In genomic region chr3:87981894-87982835, GRCm38 (mm10) we compare ENCODE assay signal across 9 mouse cellular contexts. TPM values are rescaled to one million over a fixed set of nuclear protein-coding genes. Genes with fewer than 3 reads are reported as not detected.
DNase-seq lines count a peak whose midpoint lies in the region; ATAC-seq and TF ChIP-seq lines count a peak whose summit lies in the region.
"Had no signal": no experiment of that assay in that cellular context is flagged by ENCODE, and none has a peak within 500 bp of the region (broad histone marks: within the 10 kb centered on the region; RNA-seq: fewer than 3 reads in every experiment).

No protein-coding gene starts in this region.

- intact Hi-C loops in heart, postnatal 25 days (cut with DNase I): loop anchor here (10.0 kb wide), 1 partner anchor 217 kb away; no protein-coding TSS in a partner anchor

- no peak for TF ChIP-seq POLR2A in CH12.LX (IDR thresholded peaks at IDR 0.05; ENCODE audit: low read depth, low read length)
- TF ChIP-seq POLR2A in cerebellum, adult 2 months (IDR thresholded peaks at IDR 0.05; ENCODE audit: borderline replicate concordance, insufficient read depth, low read length): no peak

- peaks cover 17% of the 10 kb centered on the region for H3K27me3 ChIP-seq in CH12.LX (replicated peaks)
- no peaks in the 10 kb centered on the region for H3K27me3 ChIP-seq in embryonic facial prominence, embryonic 15.5 days
- peaks cover 22% of the 10 kb centered on the region for H3K27me3 ChIP-seq in limb, embryonic 10.5 days (ENCODE audit: low read depth, poor library complexity, severe bottlenecking)
- 0 out of 2 replicates have a peak, but pooled peaks cover 6% of the 10 kb centered on the region for H3K27me3 ChIP-seq in midbrain, embryonic 12.5 days
- no peaks in the 10 kb centered on the region for H3K27me3 ChIP-seq in cerebellum, adult 2 months (ENCODE audit: control insufficient read depth, insufficient read depth, low read length)

- in situ Hi-C loops in CH12.LX (cut with MboI; ENCODE audit: low pct_ligation_motif_present, low pct_unique_long_range_greater_than_20kb, low sequenced_read_pairs): no loop called here

- H3K9ac ChIP-seq in CH12.LX (ENCODE audit: insufficient read depth, low read depth): no peak overlapping the region
- H3K9ac ChIP-seq in embryonic facial prominence, embryonic 15.5 days: no peak overlapping the region
- peak overlapping the region; percentile 44 for H3K9ac ChIP-seq in midbrain, embryonic 12.5 days (replicated peaks)

- ATAC-seq in embryonic facial prominence, embryonic 15.5 days (ENCODE audit: insufficient number of reproducible peaks, low FRiP score, low TSS enrichment, low read depth): no peak
- no peak; the same call in 1 of the 2 replicates for ATAC-seq in midbrain, embryonic 12.5 days (ENCODE audit: low FRiP score, low read depth)
- ATAC-seq in granulocyte monocyte progenitor cell, adult 5-6 weeks (replicated peaks; ENCODE audit: poor library complexity, severe bottlenecking): no peak

- 46% methylated on average over 12 of the region's 12 CpGs for WGBS in embryonic facial prominence, embryonic 15.5 days
- WGBS in limb, embryonic 10.5 days: 43% methylated on average over 12 of the region's 12 CpGs
- 29% methylated on average over 12 of the region's 12 CpGs for WGBS in midbrain, embryonic 12.5 days
- WGBS in cerebellum, adult 2 months: 51% methylated on average over 12 of the region's 12 CpGs

- H3K36me3 ChIP-seq in CH12.LX (replicated peaks in 1 of 2; ENCODE audit: control insufficient read depth in 1 of 2, insufficient read depth in 1 of 2, low read length in 1 of 2): no peaks in the 10 kb centered on the region
- no peaks in the 10 kb centered on the region for H3K36me3 ChIP-seq in embryonic facial prominence, embryonic 15.5 days
- peaks cover 4% of the 10 kb centered on the region; the same call in 1 of the 2 replicates for H3K36me3 ChIP-seq in limb, embryonic 10.5 days
- peaks cover 21% of the 10 kb centered on the region for H3K36me3 ChIP-seq in midbrain, embryonic 12.5 days

- H3K27ac ChIP-seq in CH12.LX (ENCODE audit: insufficient read depth, low read depth): no peak overlapping the region
- H3K27ac ChIP-seq in embryonic facial prominence, embryonic 15.5 days (replicated peaks): peak overlapping the region; percentile 87
- peak overlapping the region; percentile 80 for H3K27ac ChIP-seq in limb, embryonic 10.5 days
- H3K27ac ChIP-seq in midbrain, embryonic 12.5 days (replicated peaks): peak overlapping the region; percentile 86
- no peak overlapping the region for H3K27ac ChIP-seq in cerebellum, adult 2 months (ENCODE audit: insufficient read depth, low read length)

- H3K4me3 ChIP-seq in CH12.LX (replicated peaks in 1 of 3; ENCODE audit: low read depth in 2 of 3, low read length in 2 of 3, poor library complexity in 1 of 3): no peak overlapping the region
- H3K4me3 ChIP-seq in embryonic facial prominence, embryonic 15.5 days (replicated peaks): no peak overlapping the region
- no peak overlapping the region for H3K4me3 ChIP-seq in limb, embryonic 10.5 days
- H3K4me3 ChIP-seq in midbrain, embryonic 12.5 days: no peak overlapping the region
- no peak overlapping the region for H3K4me3 ChIP-seq in cerebellum, adult 2 months (replicated peaks; ENCODE audit: insufficient read depth, low read depth, low read length)

- H3K79me2 ChIP-seq in CH12.LX (replicated peaks; ENCODE audit: control insufficient read depth, extremely low read depth, insufficient read depth, poor library complexity, severe bottlenecking): no peaks in the 10 kb centered on the region

- no peak for TF ChIP-seq RAD21 in CH12.LX (IDR thresholded peaks at IDR 0.05; ENCODE audit: low read depth, low read length)

- TF ChIP-seq EP300 in CH12.LX (IDR thresholded peaks at IDR 0.05; ENCODE audit: low read length): no peak

- H3K9me3 ChIP-seq in CH12.LX (replicated peaks; ENCODE audit: low read length): no peaks in the 10 kb centered on the region
- H3K9me3 ChIP-seq in embryonic facial prominence, embryonic 15.5 days (replicated peaks): no peaks in the 10 kb centered on the region
- no peaks in the 10 kb centered on the region for H3K9me3 ChIP-seq in limb, embryonic 10.5 days (replicated peaks)
- H3K9me3 ChIP-seq in midbrain, embryonic 12.5 days: no peaks in the 10 kb centered on the region

- TF ChIP-seq CTCF in CH12.LX (conservative IDR thresholded peaks at IDR 0.05 in 1 of 2, IDR thresholded peaks at IDR 0.05 in 1 of 2; ENCODE audit: low read depth in 2 of 2, low read length in 2 of 2): no peak
- no peak for TF ChIP-seq CTCF in cerebellum, adult 2 months (IDR thresholded peaks at IDR 0.05; ENCODE audit: borderline replicate concordance, insufficient read depth, low read depth, low read length)

- no peak overlapping the region for H3K4me2 ChIP-seq in CH12.LX (ENCODE audit: insufficient read depth, low read depth, poor library complexity, severe bottlenecking)
- peak overlapping the region; percentile 35 for H3K4me2 ChIP-seq in embryonic facial prominence, embryonic 15.5 days (replicated peaks)
- peak overlapping the region; percentile 37 for H3K4me2 ChIP-seq in midbrain, embryonic 12.5 days (replicated peaks)

- DNase-seq in CH12.LX (ENCODE audit: extremely low read depth): peak; percentile 31
- DNase-seq in heart, postnatal 25 days (ENCODE audit: low spot score): peak; percentile 69
- no peak for DNase-seq in limb, embryonic 10.5 days (ENCODE audit: low spot score)
- no peak for DNase-seq in cerebellum, adult 2 months
- no peak for DNase-seq in layer of hippocampus, postnatal 14 days (ENCODE audit: low spot score in 2 of 2)

- peaks cover 22 to 88% of the 10 kb centered on the region in 2 experiments for H3K4me1 ChIP-seq in CH12.LX (ENCODE audit: control insufficient read depth in 1 of 2, insufficient read depth in 2 of 2)
- peaks cover 51% of the 10 kb centered on the region for H3K4me1 ChIP-seq in embryonic facial prominence, embryonic 15.5 days
- peaks cover 66% of the 10 kb centered on the region for H3K4me1 ChIP-seq in limb, embryonic 10.5 days
- peaks cover 86% of the 10 kb centered on the region for H3K4me1 ChIP-seq in midbrain, embryonic 12.5 days
- H3K4me1 ChIP-seq in cerebellum, adult 2 months (ENCODE audit: control insufficient read depth, insufficient read depth, low read length): peaks cover 9% of the 10 kb centered on the region; the same call in 1 of the 2 replicates

- dilution Hi-C loops in CH12.LX (cut with MboI; ENCODE audit: extremely low pct_ligation_motif_present, extremely low pct_unique_long_range_greater_than_20kb, low sequenced_read_pairs): no loop called here

RNA-seq across cellular contexts. Expression of gene Nes, which starts 11.3 kb away (rescaled TPM):
- total RNA-seq in CH12.LX (2012; rRNA removed): 0.04 TPM in 2 replicates
- 0.04 TPM in 1 of 2 replicates, not detected in the other for total RNA-seq in CH12.LX (2014; rRNA removed)
- polyA plus RNA-seq in CH12.LX (2012; ENCODE audit: insufficient read length, low read depth): 0.04 TPM in 2 replicates
- 41.9 and 57.3 TPM in 2 replicates for polyA plus RNA-seq in embryonic facial prominence, embryonic 15.5 days (2015; fragmentation: Nextera tagmentation; extraction: Ambion mirVana)
- 10 to 100 TPM; 20.9 to 25.1 TPM for total RNA-seq in heart, postnatal 25 days (2021)
- polyA plus RNA-seq in limb, embryonic 10.5 days (2016; fragmentation: Nextera tagmentation; extraction: Ambion mirVana): 13.5 and 14.6 TPM in 2 replicates
- 183 and 196 TPM in 2 replicates for polyA plus RNA-seq in midbrain, embryonic 12.5 days (2016; fragmentation: Nextera tagmentation; extraction: Ambion mirVana)
- total RNA-seq in granulocyte monocyte progenitor cell, adult 5-6 weeks (2014; fragmentation: Nextera tagmentation): not detected in 2 replicates
- 0.05 TPM in 1 of 2 replicates, not detected in the other for total RNA-seq in granulocyte monocyte progenitor cell, adult 5-6 weeks (2017)
- polyA plus RNA-seq in cerebellum, adult 2 months (2012; rRNA removed): 2.7 and 3.4 TPM in 2 replicates
- total RNA-seq in layer of hippocampus, postnatal 14 days (2021): 10 to 100 TPM in 1 of 2 experiments, 1 to 10 TPM in 1; 9.0 to 11.0 TPM
- total RNA-seq: MEL had no signal

RNA-seq across cellular contexts. Expression of gene Bcan, which starts 17.9 kb away (rescaled TPM):
- total RNA-seq in CH12.LX (2012; rRNA removed) (0.04 TPM in 1 of 2 replicates, not detected in the other), CH12.LX (2014; rRNA removed) (not detected in 2 replicates)
- not detected in 2 replicates for polyA plus RNA-seq in CH12.LX (2012; ENCODE audit: insufficient read length, low read depth)
- 0.38 and 0.61 TPM in 2 replicates for polyA plus RNA-seq in embryonic facial prominence, embryonic 15.5 days (2015; fragmentation: Nextera tagmentation; extraction: Ambion mirVana)
- total RNA-seq in heart, postnatal 25 days (2021): under 1 TPM; 0.14 to 0.26 TPM
- not detected in 2 replicates for polyA plus RNA-seq in limb, embryonic 10.5 days (2016; fragmentation: Nextera tagmentation; extraction: Ambion mirVana)
- polyA plus RNA-seq in midbrain, embryonic 12.5 days (2016; fragmentation: Nextera tagmentation; extraction: Ambion mirVana): 0.63 and 1.1 TPM in 2 replicates
- total RNA-seq in granulocyte monocyte progenitor cell, adult 5-6 weeks (2014; fragmentation: Nextera tagmentation): not detected in 2 replicates
- not detected in 2 replicates for total RNA-seq in granulocyte monocyte progenitor cell, adult 5-6 weeks (2017)
- polyA plus RNA-seq in cerebellum, adult 2 months (2012; rRNA removed): 357 and 400 TPM in 2 replicates
- 100 to 1,000 TPM; 421 to 446 TPM for total RNA-seq in layer of hippocampus, postnatal 14 days (2021)
- total RNA-seq: MEL had no signal

RNA-seq across cellular contexts. Expression of gene Crabp2, which starts 33.7 kb away (rescaled TPM):
- total RNA-seq in CH12.LX (2012; rRNA removed): 0.38 TPM in 2 replicates
- total RNA-seq in CH12.LX (2014; rRNA removed): 0.27 TPM in 1 of 2 replicates, not detected in the other
- polyA plus RNA-seq in CH12.LX (2012; ENCODE audit: insufficient read length, low read depth): 0.97 and 1.0 TPM in 2 replicates
- 200 and 206 TPM in 2 replicates for polyA plus RNA-seq in embryonic facial prominence, embryonic 15.5 days (2015; fragmentation: Nextera tagmentation; extraction: Ambion mirVana)
- not detected for total RNA-seq in heart, postnatal 25 days (2021)
- polyA plus RNA-seq in limb, embryonic 10.5 days (2016; fragmentation: Nextera tagmentation; extraction: Ambion mirVana): 944 and 1,066 TPM in 2 replicates
- polyA plus RNA-seq in midbrain, embryonic 12.5 days (2016; fragmentation: Nextera tagmentation; extraction: Ambion mirVana): 291 and 335 TPM in 2 replicates
- total RNA-seq in granulocyte monocyte progenitor cell, adult 5-6 weeks (2014; fragmentation: Nextera tagmentation): not detected in 2 replicates
- not detected in 2 replicates for total RNA-seq in granulocyte monocyte progenitor cell, adult 5-6 weeks (2017)
- polyA plus RNA-seq in cerebellum, adult 2 months (2012; rRNA removed): 3.5 and 5.0 TPM in 2 replicates
- 1 to 10 TPM; 2.0 to 2.2 TPM for total RNA-seq in layer of hippocampus, postnatal 14 days (2021)

RNA-seq across cellular contexts. Expression of gene Hapln2, which starts 45.2 kb away (rescaled TPM):
- total RNA-seq in CH12.LX (2012; rRNA removed): not detected in 2 replicates
- total RNA-seq in CH12.LX (2014; rRNA removed): not detected in 2 replicates
- polyA plus RNA-seq in CH12.LX (2012; ENCODE audit: insufficient read length, low read depth): not detected in 2 replicates
- 0.31 and 0.35 TPM in 2 replicates for polyA plus RNA-seq in embryonic facial prominence, embryonic 15.5 days (2015; fragmentation: Nextera tagmentation; extraction: Ambion mirVana)
- not detected for total RNA-seq in heart, postnatal 25 days (2021)
- polyA plus RNA-seq in limb, embryonic 10.5 days (2016; fragmentation: Nextera tagmentation; extraction: Ambion mirVana): 0.06 TPM in 1 of 2 replicates, not detected in the other
- 0.13 and 0.43 TPM in 2 replicates for polyA plus RNA-seq in midbrain, embryonic 12.5 days (2016; fragmentation: Nextera tagmentation; extraction: Ambion mirVana)
- total RNA-seq in granulocyte monocyte progenitor cell, adult 5-6 weeks (2014; fragmentation: Nextera tagmentation): not detected in 2 replicates
- not detected in 2 replicates for total RNA-seq in granulocyte monocyte progenitor cell, adult 5-6 weeks (2017)
- polyA plus RNA-seq in cerebellum, adult 2 months (2012; rRNA removed): 103 and 112 TPM in 2 replicates
- 1 to 10 TPM; 1.8 to 1.9 TPM for total RNA-seq in layer of hippocampus, postnatal 14 days (2021)
- total RNA-seq: MEL had no signal

RNA-seq across cellular contexts. Expression of gene Rrnad1, which starts 51.6 kb away (rescaled TPM):
- total RNA-seq in CH12.LX (2012; rRNA removed) (11.4 and 12.3 TPM in 2 replicates), CH12.LX (2014; rRNA removed) (7.3 and 8.0 TPM in 2 replicates)
- 11.7 and 12.5 TPM in 2 replicates for polyA plus RNA-seq in CH12.LX (2012; ENCODE audit: insufficient read length, low read depth)
- 19.8 and 22.4 TPM in 2 replicates for polyA plus RNA-seq in embryonic facial prominence, embryonic 15.5 days (2015; fragmentation: Nextera tagmentation; extraction: Ambion mirVana)
- 1 to 10 TPM; 6.0 to 6.1 TPM for total RNA-seq in heart, postnatal 25 days (2021)
- polyA plus RNA-seq in limb, embryonic 10.5 days (2016; fragmentation: Nextera tagmentation; extraction: Ambion mirVana): 21.1 and 21.7 TPM in 2 replicates
- 23.5 and 24.2 TPM in 2 replicates for polyA plus RNA-seq in midbrain, embryonic 12.5 days (2016; fragmentation: Nextera tagmentation; extraction: Ambion mirVana)
- 20.7 and 30.7 TPM in 2 replicates for total RNA-seq in granulocyte monocyte progenitor cell, adult 5-6 weeks (2014; fragmentation: Nextera tagmentation)
- total RNA-seq in granulocyte monocyte progenitor cell, adult 5-6 weeks (2017): 13.6 and 13.8 TPM in 2 replicates
- 46.8 and 49.5 TPM in 2 replicates for polyA plus RNA-seq in cerebellum, adult 2 months (2012; rRNA removed)
- 10 to 100 TPM; 19.0 to 22.8 TPM for total RNA-seq in layer of hippocampus, postnatal 14 days (2021)

Comparison
In these comparisons a context has a peak if more than half of its experiments do, and no peak if none do; other contexts are left out.
1. DNase-seq: peak in CH12.LX (single experiment) and heart, postnatal 25 days (single experiment); none in limb, embryonic 10.5 days (single experiment), cerebellum, adult 2 months (0 of 2) and layer of hippocampus, postnatal 14 days (0 of 2).
2. H3K27ac ChIP-seq: peak in embryonic facial prominence, embryonic 15.5 days (single experiment), limb, embryonic 10.5 days (single experiment) and midbrain, embryonic 12.5 days (single experiment); none in CH12.LX (single experiment) and cerebellum, adult 2 months (single experiment).
3. RNA of gene Bcan, which starts 17.9 kb away (polyA plus RNA-seq): 357 to 400 TPM in cerebellum, adult 2 months; 0.63 to 1.1 TPM in midbrain, embryonic 12.5 days, 0.38 to 0.61 TPM in embryonic facial prominence, embryonic 15.5 days, not detected in limb, embryonic 10.5 days and not detected in CH12.LX; every median in the first group is over 100 times any median in the second.
4. RNA of gene Crabp2, which starts 33.7 kb away (polyA plus RNA-seq): 944 to 1,066 TPM in limb, embryonic 10.5 days, 291 to 335 TPM in midbrain, embryonic 12.5 days and 200 to 206 TPM in embryonic facial prominence, embryonic 15.5 days; 3.5 to 5.0 TPM in cerebellum, adult 2 months and 0.97 to 1.0 TPM in CH12.LX; every median in the first group is over 10 times any median in the second.